Mouse (Mus musculus) thymus, adult 18-20 months (tissue): ENCODE measurements around the gene Necab3.

Experiments used
- DNase-seq, 2 experiments: peaks; one replicate each; pipeline ENCODE4 v3.0.0; 2022; ENCODE audit warnings: mixed read lengths in 2 of 2

The Necab3 gene

DNA sequence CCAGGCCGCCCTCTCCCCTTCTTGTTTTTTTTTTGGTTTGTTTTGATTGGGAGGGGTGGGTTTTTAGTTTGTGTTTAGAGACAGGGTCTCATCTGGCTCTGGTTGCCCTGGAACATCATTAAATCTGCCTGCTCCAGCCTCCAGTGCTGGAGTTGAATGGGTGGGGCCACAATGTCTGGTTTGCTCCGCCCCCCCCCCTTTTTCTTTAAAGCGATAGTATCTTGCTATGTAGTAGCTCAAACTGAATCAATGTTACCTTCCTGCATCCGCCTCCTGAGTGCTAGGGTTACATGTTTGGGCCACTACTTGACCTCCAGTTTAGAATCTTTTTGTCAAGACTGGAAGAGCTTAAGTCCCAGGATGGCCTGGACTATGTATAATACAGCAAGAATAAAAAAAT is 12.6 kb upstream of the Necab3 start:
- no peak for DNase-seq

DNA sequence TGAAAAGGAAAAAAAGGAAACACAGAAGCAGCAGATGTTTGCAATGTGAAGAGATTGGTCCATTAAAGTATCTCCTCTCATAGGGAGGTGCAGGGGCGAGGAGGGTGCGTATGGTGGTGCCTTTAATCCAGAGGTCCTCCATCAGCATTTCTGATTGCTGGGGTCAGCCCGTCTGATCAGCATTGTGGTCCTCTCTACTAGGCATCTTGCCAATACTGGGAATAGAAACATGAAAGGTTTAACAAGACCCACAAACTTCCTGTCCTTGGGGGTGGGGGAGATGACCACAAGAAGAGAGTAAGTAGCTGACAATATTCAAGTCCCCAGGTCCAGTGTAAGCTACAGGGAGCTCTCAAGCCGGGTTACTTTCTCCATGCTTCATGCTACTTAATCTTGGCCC is 12.0 kb upstream of the Necab3 start:
- DNase-seq, result no peak

DNA sequence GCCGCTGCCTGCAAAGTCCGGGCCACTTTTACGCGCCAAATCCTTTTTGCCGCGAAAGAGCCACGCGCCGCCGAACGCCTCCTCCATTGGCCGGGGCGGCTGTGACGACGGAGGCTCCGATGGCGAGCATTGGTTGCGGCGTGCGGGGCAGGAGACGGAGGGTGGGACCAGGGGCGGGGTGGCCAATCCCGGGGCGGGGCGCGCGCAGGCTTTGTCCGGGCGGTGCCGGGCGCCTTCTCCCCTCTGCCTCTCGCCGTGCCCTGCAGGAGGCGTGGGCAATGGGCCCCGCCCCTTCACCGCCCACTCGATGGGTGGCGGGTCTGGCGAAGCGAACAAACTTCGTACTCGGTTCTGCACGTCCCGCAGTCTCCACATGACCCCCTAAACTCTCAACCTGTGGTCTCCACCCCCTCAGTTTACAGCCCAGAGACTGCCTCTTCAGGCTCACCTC is 11.2 kb upstream of the Necab3 start, which contains the start of gene E2f1:
Gene E2f1, minus strand, starts transcription at position 57 of the 451 bp plus-strand sequence.
- DNase-seq, result peak; percentile 90 to 92

DNA sequence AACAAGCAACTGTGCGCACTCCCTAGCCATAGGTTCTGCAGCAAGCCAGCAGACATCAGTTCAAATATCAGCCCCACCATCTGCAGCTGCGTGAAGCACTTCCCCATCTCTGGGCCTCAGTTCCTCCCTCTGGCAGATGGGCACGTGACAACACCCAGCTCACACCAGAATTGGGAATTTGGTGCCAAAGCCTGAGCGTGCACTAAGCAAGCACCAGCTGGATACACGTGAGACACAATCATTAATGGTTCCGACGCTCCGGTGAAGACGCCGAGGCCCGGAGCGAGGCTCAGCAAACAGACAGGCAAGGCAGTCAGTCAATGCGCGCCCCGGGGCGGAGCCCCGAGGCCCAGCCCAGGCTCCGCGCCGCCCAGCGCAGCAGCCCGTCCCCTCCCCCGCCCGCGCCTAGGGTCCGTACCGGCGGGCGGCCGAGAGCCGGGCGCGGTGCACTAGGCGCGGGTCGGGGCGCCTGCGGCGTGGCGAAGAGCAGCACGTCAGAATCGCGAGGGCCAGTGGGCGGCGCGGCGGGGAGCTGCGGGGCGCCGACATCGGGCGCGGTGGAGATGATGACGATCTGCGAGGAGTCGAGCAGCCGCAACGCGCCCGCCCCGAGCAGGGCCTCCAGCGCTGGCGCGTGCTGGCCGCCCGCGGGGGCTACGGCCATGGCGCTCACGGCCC is 10.5 kb upstream of the Necab3 start:
- DNase-seq, result peak; percentile 39 to 47

DNA sequence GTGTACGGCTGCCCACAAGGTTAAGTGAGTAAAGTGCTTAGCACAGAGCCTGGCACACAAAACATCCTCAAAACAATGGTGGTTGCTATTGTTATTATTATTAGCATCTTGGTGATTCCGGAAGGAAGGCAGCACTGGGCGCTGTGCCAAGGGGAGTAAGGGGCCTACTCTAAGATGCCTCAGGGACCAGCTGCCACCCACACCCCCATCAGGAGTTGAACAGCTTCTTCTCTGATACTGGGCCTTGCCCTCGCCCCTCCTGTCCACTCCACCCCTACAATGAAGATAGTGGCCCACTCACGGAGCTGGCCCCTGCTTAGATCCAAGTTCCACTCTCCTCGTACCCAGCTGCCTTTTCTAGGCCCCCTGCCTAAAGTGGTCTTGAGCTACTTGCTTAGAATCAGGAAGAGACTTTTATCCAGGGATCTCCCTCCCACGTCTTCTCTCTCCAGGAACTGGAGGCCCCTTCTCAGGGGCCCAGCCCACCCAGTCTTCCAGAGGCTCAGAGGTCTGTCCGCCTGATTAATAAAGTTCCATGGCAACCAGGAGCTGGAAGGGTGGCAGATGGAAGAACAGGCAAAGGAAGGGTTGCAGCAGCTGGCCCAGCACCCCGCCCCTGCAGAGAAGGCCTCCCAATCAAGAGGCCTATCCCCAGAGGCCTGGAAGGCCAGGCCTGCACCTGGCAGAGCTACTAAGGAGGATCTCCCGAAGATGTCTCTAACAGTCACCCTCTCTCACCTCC is 9.8 kb upstream of the Necab3 start:
- DNase-seq, result no peak

DNA sequence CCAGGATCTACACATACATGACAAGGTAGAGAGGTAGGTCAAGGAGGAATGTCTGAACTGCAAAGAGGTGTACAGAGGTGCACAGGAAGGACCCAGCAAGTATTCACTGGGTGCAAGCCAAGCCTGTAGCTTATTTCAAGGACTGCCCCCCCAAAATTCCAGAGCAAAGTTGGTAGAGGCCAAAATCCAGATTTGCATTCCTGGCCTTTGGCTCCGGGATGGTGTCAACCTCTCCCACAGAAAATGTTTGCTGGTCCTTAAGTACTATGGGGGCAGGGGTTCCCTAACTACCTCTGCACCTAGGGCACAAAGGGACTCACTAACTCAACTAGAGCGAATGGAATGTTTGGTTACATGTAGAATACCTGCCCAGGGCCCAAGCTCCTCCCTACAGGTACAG is 9.1 kb upstream of the Necab3 start:
- DNase-seq, result no peak

DNA sequence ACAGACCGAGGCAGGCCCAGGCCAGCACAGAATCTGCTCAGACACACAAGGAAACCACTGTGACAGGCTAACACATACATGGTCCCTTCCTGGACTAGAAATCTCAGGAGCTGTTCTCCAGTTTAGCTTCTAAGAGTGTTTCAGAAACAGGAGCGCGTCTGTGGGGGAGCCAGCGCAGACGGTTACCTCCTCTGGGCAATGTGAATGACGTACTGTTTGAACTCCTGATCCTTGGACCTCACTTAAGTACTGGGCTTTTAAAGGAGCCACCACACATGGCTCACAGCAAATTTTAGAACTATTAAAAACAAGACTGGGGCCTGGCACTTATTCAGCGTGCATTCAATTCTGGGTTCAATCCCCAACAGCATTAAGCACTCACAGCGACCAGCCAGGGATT is 8.0 kb upstream of the Necab3 start:
- no peak for DNase-seq

DNA sequence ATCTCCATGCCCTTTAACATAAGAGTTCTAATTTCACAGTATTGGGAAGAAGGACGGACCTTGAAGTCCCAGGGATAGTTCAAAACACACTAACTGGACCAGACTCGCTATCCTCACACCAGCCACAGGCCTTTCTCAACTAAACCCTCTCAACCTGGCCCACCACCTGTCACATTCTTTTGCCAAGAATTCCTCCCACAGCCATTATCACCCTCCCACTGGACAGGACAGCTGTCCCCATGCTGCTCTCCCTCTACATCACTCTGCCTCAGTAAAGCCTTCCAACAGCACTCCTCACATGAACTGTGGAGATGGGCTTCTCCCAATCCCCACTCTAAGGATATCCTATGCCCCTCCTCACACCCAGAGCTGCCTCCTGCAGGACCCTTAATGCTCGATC is 6.9 kb upstream of the Necab3 start:
- no peak for DNase-seq

DNA sequence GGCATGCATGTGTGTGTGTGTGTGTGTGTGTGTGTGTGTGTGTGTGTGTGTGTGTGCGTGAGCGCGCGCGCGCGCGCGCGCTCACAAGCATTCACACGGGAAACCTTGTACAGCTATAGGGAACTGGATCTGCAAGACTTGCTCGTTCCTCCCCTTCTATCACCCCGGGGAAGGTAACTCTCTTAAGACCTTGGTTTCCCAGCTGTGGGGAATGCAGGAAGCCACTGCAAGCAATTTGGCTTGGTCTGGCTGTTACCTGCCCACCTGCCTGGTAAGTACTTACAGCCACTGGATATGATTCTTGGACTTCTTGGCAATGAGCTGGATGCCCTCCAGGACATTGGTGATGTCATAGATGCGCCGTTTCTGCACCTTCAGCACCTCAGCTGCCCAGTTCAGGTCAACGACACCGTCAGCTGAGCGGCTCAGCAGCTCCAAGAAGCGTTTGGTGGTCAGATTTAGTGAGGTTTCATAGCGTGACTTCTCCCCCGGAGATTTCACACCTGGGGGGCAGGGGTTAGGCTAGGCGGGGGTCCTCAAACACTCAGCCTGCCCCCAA is 5.0 kb upstream of the Necab3 start:
- DNase-seq, result no peak

DNA sequence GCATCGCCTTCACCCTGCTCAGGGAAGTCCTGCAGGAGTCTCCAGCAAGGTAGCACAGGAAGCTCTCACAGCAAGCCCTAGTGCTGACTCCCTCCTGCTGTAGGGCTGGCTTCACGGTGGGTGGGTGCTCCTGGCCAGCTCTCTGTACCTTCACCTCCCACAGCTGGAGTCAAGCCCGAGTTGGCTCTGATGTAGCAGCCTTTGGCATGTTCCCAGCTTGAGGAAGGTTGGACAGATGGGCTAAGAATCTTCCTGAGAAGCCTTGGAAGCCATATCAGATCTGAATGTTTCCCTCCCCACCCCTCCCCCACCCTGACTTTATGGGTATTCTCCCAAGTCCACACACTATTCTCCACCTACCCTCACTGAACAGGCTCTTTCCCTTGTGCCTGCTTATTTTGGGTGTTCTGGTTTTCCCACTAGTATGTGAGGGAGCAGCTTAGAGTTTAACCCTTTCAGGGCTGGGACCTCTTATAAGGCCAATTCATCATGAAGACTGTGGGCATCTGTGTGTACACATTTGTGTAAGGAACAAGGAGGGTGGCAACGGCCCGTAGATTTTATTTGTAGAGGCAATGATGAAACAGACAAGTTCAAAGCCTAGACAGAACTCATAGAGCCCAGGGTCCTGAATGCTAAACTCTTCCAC is 1.4 kb downstream of the Necab3 start:
- no peak for DNase-seq

DNA sequence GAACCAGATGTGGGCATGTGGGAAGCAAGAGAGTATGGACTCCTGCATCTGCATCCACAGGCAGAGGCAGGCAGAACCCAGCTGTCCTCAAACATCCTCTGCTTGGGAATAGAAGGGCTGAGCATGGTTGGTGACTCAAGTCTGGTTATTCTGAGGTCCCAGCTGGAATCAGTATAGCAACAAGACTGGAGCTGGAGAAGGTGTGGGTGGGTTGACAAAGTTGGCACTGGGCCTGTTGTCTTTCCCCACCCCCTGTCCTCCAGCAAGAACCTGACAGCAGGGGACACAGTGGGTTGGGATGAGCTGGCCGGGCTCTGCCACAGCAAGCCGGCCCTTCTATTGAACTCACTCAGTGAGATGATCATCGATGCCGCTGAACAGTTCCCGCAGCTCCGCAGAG is 3.5 kb downstream of the Necab3 start:
- no peak for DNase-seq

DNA sequence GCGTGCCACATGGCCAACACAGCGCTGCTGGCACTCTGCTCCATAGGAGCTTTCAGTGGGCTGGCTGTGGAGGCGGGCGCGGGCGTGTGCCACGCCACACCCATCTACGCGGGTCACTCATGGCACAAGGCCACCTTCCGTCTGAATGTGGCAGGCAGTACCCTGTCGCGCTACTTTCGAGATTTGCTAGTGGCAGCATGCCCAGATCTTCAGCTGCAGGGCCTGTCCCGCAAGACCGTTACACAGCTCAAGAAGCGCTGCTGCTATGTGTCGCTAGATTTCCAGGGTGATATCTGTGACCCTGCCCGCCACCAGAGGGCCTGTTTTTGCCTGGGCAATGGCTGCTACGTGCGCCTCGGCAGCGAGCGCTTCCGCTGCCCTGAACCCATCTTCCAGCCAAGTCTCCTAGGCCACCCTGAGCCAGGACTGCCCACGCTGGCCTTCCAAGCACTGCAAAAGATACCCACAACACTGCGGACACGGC is 6.2 kb downstream of the Necab3 start:
- peak; percentile 56 to 64 for DNase-seq

DNA sequence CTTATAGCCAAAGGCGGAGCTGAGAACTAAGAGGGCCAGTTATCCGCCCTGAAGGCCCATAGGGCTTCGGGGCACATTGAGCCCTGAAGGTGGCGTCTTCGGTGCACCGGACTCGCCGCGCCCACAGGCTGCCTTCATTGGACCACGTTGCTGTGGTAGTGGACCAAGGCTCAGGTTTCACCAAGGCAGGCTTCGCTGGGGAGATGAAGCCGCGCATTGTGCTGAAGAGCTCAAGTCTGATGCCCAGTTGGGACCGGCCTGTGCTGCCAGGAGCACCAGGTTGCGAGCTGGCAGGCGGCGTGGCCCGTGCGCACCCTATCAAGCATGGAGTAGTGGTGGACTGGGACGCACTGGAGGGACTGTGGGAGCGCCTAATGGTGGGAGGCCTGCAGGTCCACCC is 6.8 kb downstream of the Necab3 start:
- no peak for DNase-seq

DNA sequence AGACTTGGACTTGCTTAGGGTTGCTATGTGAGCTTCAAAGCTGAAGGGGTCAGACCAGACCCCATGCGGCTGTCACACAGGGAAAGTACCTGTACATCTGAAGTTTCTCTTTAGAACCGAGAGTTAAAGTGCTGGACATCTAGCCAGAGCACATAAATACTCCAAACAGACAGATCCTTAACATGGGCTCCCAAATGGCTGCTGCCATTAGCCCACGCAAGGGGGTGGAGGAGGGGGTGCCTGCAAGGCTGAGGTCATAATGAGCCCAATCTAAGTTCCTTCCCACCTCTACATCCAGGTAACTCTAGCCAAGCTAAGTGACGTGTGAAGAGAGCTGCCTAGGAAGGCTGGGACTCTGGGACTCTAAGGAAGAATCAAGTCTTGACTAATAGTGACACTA is 7.2 kb downstream of the Necab3 start, which contains the start of gene Actl10:
Gene Actl10, plus strand, starts transcription at position 301 of the 400 bp plus-strand sequence.
- DNase-seq, result no peak

DNA sequence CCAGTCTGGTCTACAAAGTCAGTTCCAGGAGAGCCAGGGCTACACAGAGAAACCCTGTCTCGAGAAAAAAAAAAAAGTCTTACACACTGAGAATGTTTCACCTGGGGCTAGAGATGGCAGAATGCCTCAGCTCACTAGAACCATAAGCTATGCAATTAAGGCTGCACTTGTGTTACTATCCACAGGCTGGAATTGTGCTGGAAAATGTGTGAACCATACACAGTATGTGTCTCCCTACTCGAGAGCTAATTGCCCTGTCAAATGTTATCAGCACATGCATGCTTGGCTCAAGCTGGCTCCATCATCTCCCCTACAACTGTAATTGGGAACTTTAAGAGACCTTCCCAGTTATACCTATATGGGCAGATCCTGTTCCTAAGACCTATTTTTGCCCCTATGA is 7.8 kb downstream of the Necab3 start:
- DNase-seq, result no peak

DNA sequence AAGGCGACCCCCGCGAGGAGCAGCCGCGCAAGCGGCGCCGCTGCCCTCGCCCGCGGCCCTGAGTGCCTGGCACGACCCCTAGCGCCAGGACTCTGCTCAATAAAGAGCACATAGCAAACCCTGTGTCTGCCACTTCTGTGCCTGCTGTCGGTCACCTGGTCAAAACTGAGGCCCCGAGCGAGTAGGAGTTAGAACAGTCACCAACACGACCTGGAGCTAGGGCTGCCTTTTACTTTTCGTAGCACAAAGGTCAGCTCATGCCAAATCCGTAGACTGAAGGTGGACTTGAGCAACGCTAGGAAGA is 8.9 kb downstream of the Necab3 start:
- DNase-seq, result no peak

DNA sequence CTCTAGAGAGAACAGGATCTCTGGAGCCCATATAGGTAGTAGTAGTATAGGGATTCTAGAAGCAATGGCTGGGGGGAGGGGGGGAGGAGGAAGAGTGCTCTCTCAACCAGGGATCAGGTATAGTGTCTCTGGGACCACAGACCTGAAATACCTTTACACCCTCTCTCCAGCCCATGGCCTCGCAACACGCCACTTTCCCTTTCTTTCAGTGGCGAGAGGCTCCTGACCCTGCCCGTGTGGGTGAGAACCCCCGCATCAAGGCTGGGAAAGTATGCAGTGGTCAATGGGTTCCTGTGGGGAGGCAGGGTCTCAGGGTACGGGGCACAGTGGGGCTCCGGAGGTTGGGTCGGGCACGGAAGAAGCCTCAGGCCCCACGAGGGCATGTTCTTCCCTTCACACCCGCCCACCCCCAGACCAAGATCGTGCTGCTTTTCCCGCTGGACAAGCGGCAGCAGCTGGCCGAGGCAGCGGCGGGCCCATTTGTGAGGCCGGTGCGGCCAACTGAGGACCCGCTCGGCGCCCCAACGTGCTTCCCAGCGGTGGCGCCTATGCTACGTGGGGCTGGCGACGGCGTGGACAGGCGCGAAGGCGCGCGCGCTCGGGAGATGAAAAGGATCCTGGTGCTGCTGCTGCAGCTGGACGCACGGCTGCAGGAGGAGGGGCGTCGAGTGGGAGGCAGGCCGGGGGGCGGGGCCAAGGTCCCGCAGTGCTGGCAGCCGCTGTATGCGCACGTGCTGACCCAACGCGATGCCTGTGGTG is 9.4 kb downstream of the Necab3 start:
- peak; percentile 51 to 54 for DNase-seq

DNA sequence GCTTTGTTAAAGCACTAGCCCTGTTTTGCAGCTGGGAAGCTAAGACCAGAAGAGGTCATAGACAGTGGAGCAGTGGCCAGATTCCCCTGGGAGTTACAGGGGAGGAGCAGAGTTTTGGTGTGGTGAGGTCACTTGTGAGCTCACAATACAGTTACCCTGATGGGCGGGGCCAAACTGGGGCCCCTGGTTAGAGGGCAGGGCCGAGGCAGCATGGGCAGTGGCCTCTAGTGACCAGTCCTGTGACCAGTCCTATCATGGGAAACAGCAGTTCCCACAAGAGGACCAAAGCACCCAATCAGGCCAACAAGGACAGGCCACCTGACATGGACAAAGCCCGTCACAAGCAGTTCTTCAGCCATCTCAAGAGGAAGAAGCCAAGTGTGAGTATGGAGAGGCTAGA is 10.0 kb downstream of the Necab3 start:
- DNase-seq, result no peak

DNA sequence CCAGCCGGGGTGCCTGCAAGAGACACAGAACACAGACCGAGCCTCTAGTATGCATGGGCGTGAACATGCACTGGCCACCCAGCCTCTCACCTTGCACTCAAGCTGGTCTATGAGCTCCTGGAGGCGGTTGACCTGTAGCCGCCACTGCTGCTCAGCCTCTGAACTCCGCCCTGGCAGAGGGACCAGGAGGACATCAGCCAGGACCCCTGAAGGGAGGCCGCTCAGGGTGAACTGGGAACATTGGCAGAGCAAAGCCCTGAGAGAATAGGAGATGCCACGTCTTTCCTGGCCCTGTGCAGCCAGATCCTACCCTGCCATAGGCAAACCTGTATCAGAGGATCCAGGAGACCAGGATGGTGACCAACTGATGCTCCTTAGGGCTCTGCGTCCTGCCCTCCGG is 12.0 kb downstream of the Necab3 start, which contains the start of gene 1700003F12Rik:
Gene 1700003F12Rik, plus strand, starts transcription at position 375 of the 400 bp plus-strand sequence.
- no peak for DNase-seq

DNA sequence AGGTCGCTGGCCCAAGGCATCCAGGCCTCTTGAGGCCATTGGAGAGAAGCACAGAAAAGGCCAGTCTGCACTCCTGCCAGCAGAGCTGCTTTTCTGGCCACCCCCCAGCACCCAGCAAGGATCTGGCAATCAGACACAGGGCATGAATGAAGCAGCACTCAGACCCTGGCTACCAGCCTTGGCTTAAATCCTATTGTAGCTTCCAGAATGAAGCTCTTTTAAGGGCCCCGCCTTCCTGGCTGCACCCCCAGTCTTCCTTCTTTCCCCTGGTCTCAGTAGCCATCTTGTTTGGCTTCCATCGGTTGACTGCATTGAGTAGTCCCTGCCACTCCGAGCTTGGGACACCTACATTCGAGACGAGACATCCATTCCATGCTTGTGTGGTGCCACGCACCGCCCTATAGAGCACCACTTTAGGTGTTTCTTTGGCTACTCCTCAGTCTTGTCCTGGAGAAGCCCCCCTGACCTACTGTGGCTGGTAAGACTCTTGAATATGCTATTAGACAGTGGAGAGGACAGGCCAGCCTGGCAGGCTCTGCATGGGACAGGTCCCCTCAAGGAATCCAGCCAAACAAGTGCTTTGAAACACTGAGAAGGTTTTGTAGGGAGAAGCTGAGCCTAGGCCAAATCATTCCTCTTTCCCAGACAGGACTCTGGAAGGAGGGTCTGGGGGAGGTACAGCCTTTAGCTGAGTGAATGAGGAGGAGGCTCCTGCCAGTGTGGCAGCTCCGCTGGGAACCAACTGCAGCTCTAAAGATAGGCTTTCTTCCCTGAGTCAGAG is 14.9 kb downstream of the Necab3 start:
- no peak for DNase-seq

DNA sequence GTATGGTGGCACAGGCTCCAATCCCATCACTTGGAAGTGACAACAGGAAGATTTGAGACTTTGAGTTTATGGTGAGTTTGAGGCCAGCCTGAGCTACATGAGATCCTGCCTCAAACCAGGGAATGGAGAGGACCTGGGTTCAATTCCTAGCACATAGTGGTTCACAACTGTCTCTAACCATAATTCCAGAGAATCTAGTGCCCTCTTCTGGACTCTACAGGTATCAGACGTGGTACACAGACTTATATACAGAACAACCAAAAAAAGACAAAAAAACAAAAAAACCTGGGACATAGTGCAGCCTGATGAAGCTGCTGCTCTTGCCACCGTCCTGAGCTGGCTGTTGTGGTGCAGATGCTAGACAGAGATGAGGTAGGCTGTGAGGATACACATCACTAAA is 17.1 kb downstream of the Necab3 start:
- no peak for DNase-seq

DNA sequence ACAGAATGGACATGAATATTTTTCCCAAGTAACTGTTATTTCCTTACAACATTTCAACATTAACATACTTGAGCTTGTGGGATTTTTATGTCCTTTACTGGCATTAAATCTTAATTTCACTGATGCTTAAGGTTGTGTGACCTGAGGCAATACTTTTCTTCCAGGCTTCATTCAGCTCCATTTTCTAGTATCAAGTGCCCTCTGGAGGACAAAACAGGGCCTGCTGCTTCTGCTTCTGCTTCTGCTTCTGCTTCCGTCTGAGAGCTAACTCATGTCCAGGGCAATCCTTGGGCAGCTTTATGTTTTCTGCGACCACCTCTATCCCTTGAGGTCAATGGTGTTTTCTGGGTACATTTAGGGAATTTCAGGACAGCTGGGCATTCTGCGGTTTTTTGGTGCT is 19.0 kb downstream of the Necab3 start:
- no peak for DNase-seq
